Mouse (Mus musculus) liver, embryonic 11.5 days (tissue): ENCODE results near the gene Spryd7. TPM values are rescaled to one million over a fixed set of nuclear protein-coding genes. Genes with fewer than 3 reads are reported as not detected.
"Not testable (repeated sequence)": the region's sequence is repeated elsewhere in the genome, so short reads cannot be mapped to it uniquely, and the experiment has no call there.

ENCODE experiments used
- ATAC-seq: fragments of 200-750 bp; cut with Nextera tagmentation; replicated peaks from 2 replicates; pipeline ENCODE4 v1.8.0; 2017; ENCODE audit warnings: moderate number of reproducible peaks, mild to moderate bottlenecking, moderate TSS enrichment, moderate library complexity; ENCODE audit not compliant: low FRiP score
- DNase-seq: peaks from one replicate; pipeline ENCODE4 v3.0.0-alpha.2; 2017; ENCODE audit warnings: low spot score
- H3K27ac ChIP-seq: fragments of 300-500 bp; sonication (generic); 2 replicates; pipeline ENCODE4 v1.5.1; 2014; ENCODE audit warnings: mild to moderate bottlenecking, low read depth, low read length, control low read depth
- H3K27me3 ChIP-seq: fragments of 300-500 bp; sonication (generic); replicated peaks from 2 replicates; pipeline ENCODE4 v1.6.1; 2014; ENCODE audit warnings: low read length, mixed read lengths; ENCODE audit not compliant: control insufficient read depth, insufficient read depth
- H3K36me3 ChIP-seq: fragments of 300-500 bp; sonication (generic); 2 replicates; pipeline ENCODE4 v1.6.1; 2014; ENCODE audit warnings: mild to moderate bottlenecking, low read length, moderate library complexity, mixed read lengths; ENCODE audit not compliant: control insufficient read depth, insufficient read depth
- H3K4me1 ChIP-seq: fragments of 300-500 bp; sonication (generic); replicated peaks from 2 replicates; pipeline ENCODE4 v1.6.1; 2014; ENCODE audit warnings: low read length, mixed read lengths; ENCODE audit not compliant: control insufficient read depth, insufficient read depth
- H3K4me2 ChIP-seq: fragments of 300-500 bp; sonication (generic); 2 replicates; pipeline ENCODE4 v1.6.1; 2014; ENCODE audit warnings: mild to moderate bottlenecking, control low read depth, moderate library complexity
- H3K4me3 ChIP-seq: fragments of 300-500 bp; sonication (generic); 2 replicates; pipeline ENCODE4 v1.5.1; 2014; ENCODE audit warnings: low read depth, low read length, control low read depth
- H3K9ac ChIP-seq: fragments of 300-500 bp; sonication (generic); 2 replicates; pipeline ENCODE4 v1.6.1; 2014; ENCODE audit warnings: low read depth, low read length, control low read depth
- H3K9me3 ChIP-seq: fragments of 300-500 bp; sonication (generic); 2 replicates; pipeline ENCODE4 v1.6.1; 2016; ENCODE audit warnings: low read length, inconsistent platforms, mixed read lengths; ENCODE audit not compliant: control insufficient read depth
- WGBS: fragments of 180-500 bp; shearing (Covaris S2); extraction: QIAGEN DNeasy Blood & Tissue Kit; methylation state at CpG from one replicate; pipeline ENCODE4 v1.1.7; 2014; 5-methylcytosine and 5-hydroxymethylcytosine counted together
- polyA plus RNA-seq: library from polyadenylated mRNA; unstranded; fragments of >200 nt; fragmentation: Nextera tagmentation; extraction: Ambion mirVana; gene quantifications from 2 replicates; pipeline ENCODE4 v1.2.1, GENCODE M21; 2014

The Spryd7 gene
- polyA plus RNA-seq, 1 experiment from 2014 or later: 24.5 TPM

DNA sequence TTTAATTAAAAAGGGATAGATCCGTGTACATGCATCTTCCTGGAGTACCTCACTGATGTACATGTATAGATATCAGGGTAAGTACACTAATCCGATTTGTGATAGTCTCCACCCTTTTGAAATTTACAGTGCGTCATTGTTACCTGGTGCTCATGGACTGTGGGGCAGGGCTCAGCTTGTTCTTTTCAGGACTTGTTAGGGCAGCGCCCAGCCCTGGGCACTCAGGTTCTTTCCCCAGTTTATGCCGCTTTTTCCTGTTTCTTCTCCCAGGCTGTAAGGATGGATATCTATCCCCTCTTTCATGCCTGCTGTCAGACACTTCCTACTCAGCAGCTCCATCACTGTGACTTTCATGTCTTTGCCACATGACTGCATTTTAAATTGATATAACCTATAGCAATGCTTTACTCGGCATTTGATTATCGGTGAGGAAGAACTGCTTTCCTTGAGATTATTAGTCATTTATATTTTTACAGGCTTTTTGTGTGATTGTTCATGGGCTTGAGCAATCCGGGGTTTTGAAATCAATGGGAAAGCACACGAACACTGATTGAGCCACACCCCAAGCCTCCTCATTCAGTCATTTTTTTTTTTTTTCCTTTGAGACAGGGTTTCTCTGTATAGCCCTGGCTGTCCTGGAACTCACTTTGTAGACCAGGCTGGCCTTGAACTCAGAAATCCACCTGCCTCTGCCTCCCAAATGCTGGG is 40.2 kb upstream of the Spryd7 start:
- H3K27ac ChIP-seq: no peak overlapping the region
- WGBS: 85% methylated on average over 9 of the region's 9 CpGs
- no peak overlapping the region for H3K9ac ChIP-seq
- no peak overlapping the region for H3K4me3 ChIP-seq
- ATAC-seq: no peak
- no peaks in the 10 kb centered on the region for H3K36me3 ChIP-seq
- H3K4me2 ChIP-seq: no peak overlapping the region
- H3K4me1 ChIP-seq: peaks cover 5% of the 10 kb centered on the region; the same call in 1 of the 2 replicates
- H3K9me3 ChIP-seq: no peaks in the 10 kb centered on the region
- H3K27me3 ChIP-seq: no peaks in the 10 kb centered on the region
- DNase-seq: no peak

- DNase-seq: no peak
- Histone ChIP-seq H3K9me3 (no peaks in the 10 kb centered on the region), H3K9ac (no peak overlapping the region), H3K27ac (no peak overlapping the region), H3K27me3 (no peaks in the 10 kb centered on the region), H3K4me2 (no peak overlapping the region), H3K4me1 (no peaks in the 10 kb centered on the region), H3K4me3 (no peak overlapping the region), H3K36me3 (no peaks in the 10 kb centered on the region)
- WGBS: 44% methylated on average over 4 of the region's 4 CpGs
- no peak for ATAC-seq
These were observed 32.8 kb upstream of the Spryd7 start for GRCm38 (mm10) chr14:61589288-61590065.

- DNase-seq (no peak), ATAC-seq (no peak)
- no peak overlapping the region for H3K9ac ChIP-seq
- no peaks in the 10 kb centered on the region for H3K9me3 ChIP-seq
- H3K4me2 ChIP-seq: no peak overlapping the region
- 85% methylated on average over 8 of the region's 8 CpGs for WGBS
- no peak overlapping the region for H3K4me3 ChIP-seq
- H3K36me3 ChIP-seq: no peaks in the 10 kb centered on the region
- H3K4me1 ChIP-seq: no peaks in the 10 kb centered on the region
- no peak overlapping the region for H3K27ac ChIP-seq
- no peaks in the 10 kb centered on the region for H3K27me3 ChIP-seq
These were observed 19.3 kb upstream of the Spryd7 start for GRCm38 (mm10) chr14:61575941-61576340.

- DNase-seq: no peak
- Histone ChIP-seq H3K27me3 (no peaks in the 10 kb centered on the region), H3K27ac (no peak overlapping the region), H3K9ac (no peak overlapping the region), H3K4me1 (no peaks in the 10 kb centered on the region), H3K9me3 (no peaks in the 10 kb centered on the region), H3K36me3 (no peaks in the 10 kb centered on the region), H3K4me3 (no peak overlapping the region), H3K4me2 (no peak overlapping the region)
- ATAC-seq: no peak
- 81% methylated on average over 10 of the region's 10 CpGs for WGBS
These were observed 18.4 kb upstream of the Spryd7 start for GRCm38 (mm10) chr14:61575066-61575465.

DNA sequence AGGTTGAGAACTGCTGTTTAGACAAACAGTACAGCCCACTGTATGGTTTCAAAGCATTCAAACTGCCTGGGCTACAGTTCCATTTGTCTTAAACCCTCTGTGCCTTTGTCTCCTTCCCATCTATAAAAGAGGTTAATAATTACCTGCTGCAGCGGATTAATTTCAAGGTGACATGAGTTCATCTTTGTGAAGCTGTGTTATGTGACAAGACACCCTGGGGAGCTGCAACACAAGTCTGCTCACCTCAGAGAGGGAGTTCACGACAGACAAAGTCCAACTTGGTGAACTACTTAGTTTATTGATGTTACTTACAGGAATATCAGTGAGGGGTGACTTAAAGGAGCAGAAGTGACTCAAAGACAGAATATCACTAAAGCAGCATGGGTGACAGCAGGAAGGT is 15.4 kb upstream of the Spryd7 start:
- no peak overlapping the region for H3K4me2 ChIP-seq
- H3K9me3 ChIP-seq: no peaks in the 10 kb centered on the region
- no peak overlapping the region for H3K9ac ChIP-seq
- H3K27ac ChIP-seq: no peak overlapping the region
- ATAC-seq (no peak), DNase-seq (no peak)
- H3K27me3 ChIP-seq: no peaks in the 10 kb centered on the region
- no peak overlapping the region for H3K4me3 ChIP-seq
- no peaks in the 10 kb centered on the region for H3K4me1 ChIP-seq
- WGBS: 83% methylated on average over 2 of the region's 2 CpGs
- no peaks in the 10 kb centered on the region for H3K36me3 ChIP-seq

DNA sequence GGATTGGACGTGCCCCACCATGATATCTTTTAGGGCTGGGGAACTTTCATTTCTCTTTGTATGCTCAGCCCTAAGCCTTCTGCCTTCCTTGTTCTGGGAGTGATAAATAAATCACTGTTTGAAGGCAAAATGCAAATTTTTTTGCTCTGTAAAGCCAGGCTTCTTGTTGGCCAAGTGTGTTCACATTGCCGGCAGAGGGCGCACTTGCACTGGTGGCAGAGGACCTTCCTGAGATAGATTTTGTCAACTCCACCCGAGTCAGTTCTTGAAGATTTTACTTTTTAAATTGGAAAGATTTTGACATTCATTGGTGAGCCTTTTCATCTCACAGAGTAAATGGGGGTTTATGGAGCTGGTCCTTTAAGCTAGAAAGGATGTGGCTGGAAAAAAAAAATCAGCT is 14.7 kb upstream of the Spryd7 start:
- Histone ChIP-seq H3K9me3 (no peaks in the 10 kb centered on the region), H3K9ac (no peak overlapping the region), H3K27ac (no peak overlapping the region), H3K4me3 (no peak overlapping the region), H3K4me2 (no peak overlapping the region), H3K36me3 (no peaks in the 10 kb centered on the region), H3K4me1 (no peaks in the 10 kb centered on the region), H3K27me3 (no peaks in the 10 kb centered on the region)
- DNase-seq: peak; percentile 66
- ATAC-seq: no peak
- whole genome bisulfite sequencing: 12% methylated on average over 4 of the region's 4 CpGs

GRCm38 (mm10) chr14:61569344-61569743 is 12.7 kb upstream of the Spryd7 start:
- H3K4me2 ChIP-seq: no peak overlapping the region
- H3K9me3 ChIP-seq: no peaks in the 10 kb centered on the region
- ATAC-seq: no peak
- H3K4me1 ChIP-seq: no peaks in the 10 kb centered on the region
- H3K27me3 ChIP-seq: no peaks in the 10 kb centered on the region
- 65% methylated on average over 2 of the region's 2 CpGs for WGBS
- DNase-seq: no peak
- no peak overlapping the region for H3K4me3 ChIP-seq
- H3K9ac ChIP-seq: no peak overlapping the region
- H3K27ac ChIP-seq: no peak overlapping the region
- no peaks in the 10 kb centered on the region for H3K36me3 ChIP-seq

DNA sequence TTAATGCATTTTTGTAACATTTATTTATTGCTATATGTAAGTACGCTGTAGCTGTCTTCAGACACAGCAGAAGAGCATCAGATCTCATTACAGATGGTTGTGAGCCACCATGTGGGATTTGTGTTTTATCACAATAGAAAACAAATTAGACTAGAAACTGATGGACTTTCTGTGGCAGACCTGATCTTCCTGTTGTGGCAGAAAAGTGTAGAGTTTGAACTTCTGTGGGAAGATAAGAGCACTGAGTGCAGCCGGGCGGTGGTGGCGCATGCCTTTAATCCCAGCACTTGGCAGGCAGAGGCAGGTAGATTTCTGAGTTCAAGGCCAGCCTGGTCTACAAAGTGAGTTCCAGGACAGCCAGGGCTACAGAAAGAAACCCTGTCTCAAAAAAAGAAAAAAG is 9.5 kb upstream of the Spryd7 start:
- not testable (repeated sequence) for H3K9me3 ChIP-seq, H3K4me3 ChIP-seq, H3K27ac ChIP-seq, H3K27me3 ChIP-seq, H3K9ac ChIP-seq, H3K4me2 ChIP-seq, DNase-seq, H3K4me1 ChIP-seq, H3K36me3 ChIP-seq, ATAC-seq
- WGBS: 44% methylated on average over 4 of the region's 4 CpGs

- 67% methylated on average over 3 of the region's 3 CpGs for WGBS
These were observed 3.2 kb upstream of the Spryd7 start for GRCm38 (mm10) chr14:61559856-61560255.

More at GRCm38 (mm10) chr14:61559856-61560255, 3.2 kb upstream of the Spryd7 start:
- no peaks in the 10 kb centered on the region for H3K36me3 ChIP-seq
- H3K27me3 ChIP-seq: no peaks in the 10 kb centered on the region
- H3K9me3 ChIP-seq: no peaks in the 10 kb centered on the region
- H3K27ac ChIP-seq: no peak overlapping the region
- H3K4me3 ChIP-seq: no peak overlapping the region
- no peak overlapping the region for H3K4me2 ChIP-seq
- ATAC-seq (no peak), DNase-seq (no peak)
- no peaks in the 10 kb centered on the region for H3K4me1 ChIP-seq
- no peak overlapping the region for H3K9ac ChIP-seq
